Mouse (Mus musculus) large intestine, adult 2 months (tissue): Measurements from ENCODE around the gene Vmn1r93. TPM values are rescaled to one million over a fixed set of nuclear protein-coding genes. Genes with fewer than 3 reads are reported as not detected.
"Not testable (repeated sequence)": the region's sequence is repeated elsewhere in the genome, so short reads cannot be mapped to it uniquely, and the experiment has no call there.

Experiments
- DNase-seq: peaks from one replicate; pipeline ENCODE4 v3.0.0-alpha.2; 2012; ENCODE audit warnings: low read depth, low spot score
- WGBS: fragments of 180-500 bp; shearing (Covaris S2); methylation state at CpG from one replicate; pipeline ENCODE4 v1.1.7; 2018; 5-methylcytosine and 5-hydroxymethylcytosine counted together
- polyA plus RNA-seq: library from polyadenylated mRNA; depleted of rRNA; stranded (reverse); fragments of >200 nt; gene quantifications from 2 replicates; pipeline ENCODE4 v1.2.3, GENCODE M21; 2012; rRNA removed

The Vmn1r93 gene
- polyA plus RNA-seq: not detected in 2 replicates

DNA sequence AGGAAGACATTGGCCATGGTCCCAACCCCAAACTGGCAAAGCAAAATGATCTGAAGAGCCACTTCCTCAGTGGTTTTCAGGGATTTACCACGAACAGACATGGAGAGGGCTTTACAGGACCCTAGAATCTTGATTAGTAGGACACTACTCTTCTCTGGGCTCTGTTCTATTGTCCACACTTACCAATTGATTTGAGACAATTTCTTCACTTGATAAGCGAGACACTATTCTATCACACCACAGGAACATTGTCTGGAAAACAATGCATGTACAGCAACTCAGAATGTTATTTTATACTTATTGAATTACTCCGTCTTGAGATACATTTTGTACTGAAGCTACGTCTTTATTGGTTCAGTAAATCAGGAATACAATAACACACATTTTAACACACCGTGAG, at the start of gene Vmn1r93:
Gene Vmn1r93, minus strand, starts transcription at position 101 of the 400 bp plus-strand sequence.
- no CpG with 5 or more reads among the region's 5 CpGs for WGBS
- not testable (repeated sequence) for DNase-seq

- WGBS: no CpG with 5 or more reads among the region's 3 CpGs
Measured at GRCm38 (mm10) chr7:20168277-20168676, 29.4 kb upstream of the Vmn1r93 start, which contains the start of gene Vmn1r94. Vmn1r94 (minus strand) TSS chr7:20168377.

DNA sequence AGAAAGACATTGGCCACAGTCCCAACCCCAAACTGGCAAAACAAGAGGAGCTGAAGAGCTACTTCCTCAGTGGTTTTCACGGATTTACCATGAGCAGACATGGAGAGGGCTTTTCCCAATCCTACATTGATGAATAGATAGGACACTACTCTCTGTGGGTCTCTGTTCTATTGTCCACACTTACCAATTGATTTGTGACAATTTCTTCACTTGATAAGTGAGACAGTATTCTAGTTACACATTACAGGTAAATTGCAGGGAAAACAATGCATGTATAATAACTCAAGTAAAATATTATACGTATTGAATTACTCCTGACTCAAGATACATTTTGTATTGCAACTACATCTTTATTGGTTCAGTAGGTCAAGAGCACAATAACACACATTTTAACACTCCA, 16.4 kb downstream of the Vmn1r93 start, which contains the start of gene Gm16442:
Gene Gm16442, minus strand, starts transcription at position 101 of the 400 bp plus-strand sequence.
- not testable (repeated sequence) for DNase-seq
- WGBS: no CpG with 5 or more reads among the region's 2 CpGs

More at GRCm38 (mm10) chr7:20168277-20168676, 29.4 kb upstream of the Vmn1r93 start, which contains the start of gene Vmn1r94:
- not testable (repeated sequence) for DNase-seq

GRCm38 (mm10) chr7:20099380-20099779, 39.5 kb downstream of the Vmn1r93 start, which contains the start of gene Vmn1r91:
Vmn1r91 (plus strand) TSS chr7:20099680.
- 77% methylated on average over 5 of the region's 5 CpGs for WGBS
- DNase-seq: not testable (repeated sequence)

Other genes starting within 250 kb of the Vmn1r93 start
- gene Pvr, start 217.9 kb downstream of the Vmn1r93 start, polyA plus RNA-seq: 8.8 and 13.4 TPM in 2 replicates
- 78.1 and 116 TPM in 2 replicates for gene Igsf23, start 188.3 kb downstream of the Vmn1r93 start, polyA plus RNA-seq
- 84.7 and 173 TPM in 2 replicates for gene Ceacam20, start 173.7 kb downstream of the Vmn1r93 start, polyA plus RNA-seq
- 9.1 and 17.9 TPM in 2 replicates for gene Nlrp9b, start 147.6 kb downstream of the Vmn1r93 start, polyA plus RNA-seq
- 0.08 and 0.12 TPM in 2 replicates for gene Vmn1r91, start 39.4 kb downstream of the Vmn1r93 start, polyA plus RNA-seq
- gene Gm16442, start 16.5 kb downstream of the Vmn1r93 start, polyA plus RNA-seq: not detected in 2 replicates
- not detected in 2 replicates for gene Vmn1r94, start 29.3 kb upstream of the Vmn1r93 start, polyA plus RNA-seq
- gene Vmn1r95, start 54.6 kb upstream of the Vmn1r93 start, polyA plus RNA-seq: not detected in 2 replicates
- gene Gm6164, start 66.5 kb upstream of the Vmn1r93 start, polyA plus RNA-seq: not detected in 2 replicates
- not detected in 2 replicates for gene Gm4498, start 94.7 kb upstream of the Vmn1r93 start, polyA plus RNA-seq
- not detected in 2 replicates for gene Gm5890, start 123.7 kb upstream of the Vmn1r93 start, polyA plus RNA-seq
- gene Gm4133, start 195.0 kb upstream of the Vmn1r93 start, polyA plus RNA-seq: not detected in 2 replicates
- not detected in 2 replicates for gene Gm5728, start 236.3 kb upstream of the Vmn1r93 start, polyA plus RNA-seq